Mouse (Mus musculus) intestine, embryonic 15.5 days (tissue): ENCODE results near the gene Phf24. TPM values are rescaled to one million over a fixed set of nuclear protein-coding genes. Genes with fewer than 3 reads are reported as not detected.
A peak's percentile ranks its signal among the peaks of the same experiment; 100 is the strongest.

ENCODE experiments used
- ATAC-seq: fragments of 200-750 bp; cut with Nextera tagmentation; 2 replicates; pipeline ENCODE4 v1.8.0; 2017; ENCODE audit warnings: moderate TSS enrichment, moderate library complexity
- H3K27ac ChIP-seq: fragments of 300-500 bp; sonication (generic); 2 replicates; pipeline ENCODE4 v1.5.1; 2015; ENCODE audit warnings: mild to moderate bottlenecking, inconsistent platforms
- H3K27me3 ChIP-seq: fragments of 300-500 bp; sonication (generic); replicated peaks from 2 replicates; pipeline ENCODE4 v1.6.1; 2015; ENCODE audit warnings: inconsistent platforms
- H3K36me3 ChIP-seq: fragments of 300-500 bp; sonication (generic); 2 replicates; pipeline ENCODE4 v1.6.1; 2015; ENCODE audit warnings: inconsistent platforms
- H3K4me1 ChIP-seq: fragments of 300-500 bp; sonication (generic); replicated peaks from 2 replicates; pipeline ENCODE4 v1.6.1; 2015; ENCODE audit warnings: inconsistent platforms
- H3K4me2 ChIP-seq: fragments of 300-500 bp; sonication (generic); replicated peaks from 2 replicates; pipeline ENCODE4 v1.6.1; 2015; ENCODE audit warnings: mild to moderate bottlenecking, inconsistent platforms
- H3K4me3 ChIP-seq: fragments of 300-500 bp; sonication (generic); replicated peaks from 2 replicates; pipeline ENCODE4 v1.5.1; 2015; ENCODE audit warnings: inconsistent platforms
- H3K9ac ChIP-seq: fragments of 300-500 bp; sonication (generic); 2 replicates; pipeline ENCODE4 v1.6.1; 2015; ENCODE audit warnings: inconsistent platforms
- H3K9me3 ChIP-seq: fragments of 300-500 bp; sonication (generic); 2 replicates; pipeline ENCODE4 v1.6.1; 2016; ENCODE audit warnings: inconsistent platforms
- WGBS: fragments of 180-500 bp; shearing (Covaris S2); methylation state at CpG from one replicate; pipeline ENCODE4 v1.1.7; 2015; 5-methylcytosine and 5-hydroxymethylcytosine counted together
- polyA plus RNA-seq: library from polyadenylated mRNA; unstranded; fragments of >200 nt; fragmentation: Nextera tagmentation; extraction: Ambion mirVana; gene quantifications from 2 replicates; pipeline ENCODE4 v1.2.1, GENCODE M21; 2015

Phf24 gene
- polyA plus RNA-seq, 1 experiment from 2014 or later: 1.6 TPM

GRCm38 (mm10) chr4:42888806-42889205 lies 27.7 kb upstream of the Phf24 start:
- WGBS: 91% methylated on average over 6 of the region's 6 CpGs
- ATAC-seq: no peak
- H3K9ac ChIP-seq: no peak overlapping the region
- H3K4me1 ChIP-seq: no peaks in the 10 kb centered on the region
- H3K36me3 ChIP-seq: no peaks in the 10 kb centered on the region
- H3K27ac ChIP-seq: no peak overlapping the region
- H3K4me3 ChIP-seq: no peak overlapping the region
- H3K4me2 ChIP-seq: no peak overlapping the region
- H3K9me3 ChIP-seq: no peaks in the 10 kb centered on the region
- no peaks in the 10 kb centered on the region for H3K27me3 ChIP-seq

- WGBS: 66% methylated on average over 7 of the region's 7 CpGs
- no peak for ATAC-seq
- Histone ChIP-seq H3K9me3 (no peaks in the 10 kb centered on the region), H3K4me1 (no peaks in the 10 kb centered on the region), H3K27me3 (no peaks in the 10 kb centered on the region), H3K9ac (no peak overlapping the region), H3K36me3 (no peaks in the 10 kb centered on the region), H3K4me2 (no peak overlapping the region), H3K27ac (no peak overlapping the region), H3K4me3 (no peak overlapping the region)
Measured at GRCm38 (mm10) chr4:42891176-42891575, 25.3 kb upstream of the Phf24 start.

DNA sequence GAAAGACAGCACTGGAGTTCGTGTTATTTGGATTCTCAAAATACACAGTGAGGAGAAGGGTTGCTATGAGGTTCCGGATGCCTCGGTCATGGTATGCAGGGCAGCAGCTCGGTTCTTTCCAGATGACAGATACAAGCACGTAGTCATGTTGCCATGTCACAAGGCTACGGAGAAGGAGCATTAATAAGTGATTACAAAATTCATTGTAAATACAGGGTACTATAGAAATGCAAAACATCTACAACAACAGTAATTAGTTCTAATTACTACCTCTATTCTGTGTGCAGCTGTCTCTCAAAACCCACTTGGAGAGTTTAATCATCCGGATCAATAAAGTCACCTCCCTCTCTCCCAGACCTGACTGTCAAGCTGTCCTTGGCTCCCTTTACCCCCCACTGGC lies 21.3 kb upstream of the Phf24 start:
- Histone ChIP-seq H3K4me1 (no peaks in the 10 kb centered on the region), H3K27ac (no peak overlapping the region), H3K4me2 (no peak overlapping the region), H3K9me3 (no peaks in the 10 kb centered on the region), H3K36me3 (no peaks in the 10 kb centered on the region), H3K4me3 (no peak overlapping the region), H3K27me3 (no peaks in the 10 kb centered on the region), H3K9ac (no peak overlapping the region)
- WGBS: 79% methylated on average over 7 of the region's 7 CpGs
- no peak for ATAC-seq

DNA sequence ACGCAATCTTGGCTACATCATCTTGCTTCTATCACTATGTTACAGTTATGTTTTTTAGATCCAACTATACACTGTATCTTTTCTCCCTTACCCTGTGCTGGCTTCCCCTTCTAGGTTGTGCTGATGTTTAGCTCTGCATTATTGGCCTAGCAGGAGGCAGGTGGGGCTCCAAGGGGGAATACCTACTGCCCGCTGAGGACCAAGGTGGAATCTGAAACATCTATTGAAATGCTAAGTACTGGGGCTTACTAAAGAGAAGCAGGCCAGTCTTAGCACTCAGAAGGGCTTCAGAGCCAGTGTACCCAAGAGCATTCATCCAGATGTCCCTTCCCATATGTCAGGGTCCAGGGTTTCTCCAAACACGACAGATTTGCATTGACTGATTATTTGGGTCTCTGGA lies 17.5 kb upstream of the Phf24 start:
- Histone ChIP-seq H3K27ac (no peak overlapping the region), H3K36me3 (no peaks in the 10 kb centered on the region), H3K9ac (no peak overlapping the region), H3K9me3 (no peaks in the 10 kb centered on the region), H3K27me3 (no peaks in the 10 kb centered on the region), H3K4me3 (no peak overlapping the region), H3K4me1 (no peaks in the 10 kb centered on the region), H3K4me2 (no peak overlapping the region)
- 29% methylated on average over 3 of the region's 3 CpGs for WGBS
- ATAC-seq: no peak

DNA sequence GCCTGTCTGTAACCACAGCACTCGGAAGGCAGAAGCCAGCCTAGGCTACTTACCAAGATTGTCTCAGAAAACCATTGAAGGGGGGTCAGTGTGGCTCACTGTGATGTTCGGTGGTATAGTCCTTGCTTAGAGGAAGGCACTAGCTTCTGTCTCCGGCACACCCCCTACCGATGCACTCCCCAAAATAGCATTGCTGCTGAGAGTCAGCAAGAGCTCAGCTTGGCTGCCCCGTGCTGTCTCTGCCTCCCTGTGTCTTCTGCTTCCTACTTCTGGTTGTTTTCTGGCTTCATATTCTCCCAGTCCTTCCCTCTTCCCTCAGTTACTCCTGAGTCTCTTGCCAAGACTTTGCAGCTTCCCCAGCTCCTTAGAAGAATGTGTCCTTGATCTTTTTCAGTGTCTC lies 15.6 kb upstream of the Phf24 start:
- Histone ChIP-seq H3K27me3 (no peaks in the 10 kb centered on the region), H3K9ac (no peak overlapping the region), H3K4me2 (no peak overlapping the region), H3K9me3 (no peaks in the 10 kb centered on the region), H3K4me3 (no peak overlapping the region), H3K36me3 (no peaks in the 10 kb centered on the region), H3K4me1 (no peaks in the 10 kb centered on the region), H3K27ac (no peak overlapping the region)
- no peak for ATAC-seq
- 70% methylated on average over 5 of the region's 5 CpGs for WGBS

- Histone ChIP-seq H3K4me1 (no peaks in the 10 kb centered on the region), H3K9ac (no peak overlapping the region), H3K36me3 (no peaks in the 10 kb centered on the region), H3K27ac (no peak overlapping the region), H3K27me3 (no peaks in the 10 kb centered on the region), H3K9me3 (no peaks in the 10 kb centered on the region), H3K4me2 (no peak overlapping the region), H3K4me3 (no peak overlapping the region)
- WGBS: 52% methylated on average over 9 of the region's 9 CpGs
- ATAC-seq: no peak
Measured at GRCm38 (mm10) chr4:42902174-42902573, 14.3 kb upstream of the Phf24 start.

- no peak overlapping the region for H3K4me3 ChIP-seq
- no peaks in the 10 kb centered on the region for H3K9me3 ChIP-seq
- no peaks in the 10 kb centered on the region for H3K27me3 ChIP-seq
- ATAC-seq: no peak
- no peaks in the 10 kb centered on the region for H3K36me3 ChIP-seq
- no peak overlapping the region for H3K4me2 ChIP-seq
- H3K4me1 ChIP-seq: no peaks in the 10 kb centered on the region
- H3K27ac ChIP-seq: no peak overlapping the region
- H3K9ac ChIP-seq: no peak overlapping the region
- WGBS: 88% methylated on average over 5 of the region's 5 CpGs
Measured at GRCm38 (mm10) chr4:42902730-42903129, 13.7 kb upstream of the Phf24 start.

DNA sequence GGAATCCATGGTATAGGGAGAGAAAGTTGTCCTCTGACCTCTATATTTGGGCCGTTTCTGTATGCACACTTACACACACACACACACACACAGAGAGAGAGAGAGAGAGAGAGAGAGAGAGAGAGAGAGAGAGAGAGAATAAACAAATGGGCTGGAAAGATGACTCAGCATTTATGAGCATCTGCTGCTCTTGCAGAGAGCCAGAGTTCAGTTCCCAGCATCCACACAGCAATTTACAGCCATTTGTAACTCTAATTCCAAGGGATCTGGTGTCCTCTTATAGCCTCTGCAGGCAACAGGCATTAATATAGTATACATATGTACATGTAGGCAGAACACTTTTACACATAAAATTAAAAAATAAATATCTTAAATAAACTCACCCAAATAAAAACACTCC lies 12.5 kb upstream of the Phf24 start:
- H3K27ac ChIP-seq: no peak overlapping the region
- H3K9me3 ChIP-seq: no peaks in the 10 kb centered on the region
- H3K9ac ChIP-seq: no peak overlapping the region
- WGBS: 36% methylated on average over 1 of the region's 1 CpGs
- H3K36me3 ChIP-seq: no peaks in the 10 kb centered on the region
- ATAC-seq: no peak
- no peaks in the 10 kb centered on the region for H3K4me1 ChIP-seq
- no peak overlapping the region for H3K4me2 ChIP-seq
- no peaks in the 10 kb centered on the region for H3K27me3 ChIP-seq
- no peak overlapping the region for H3K4me3 ChIP-seq

DNA sequence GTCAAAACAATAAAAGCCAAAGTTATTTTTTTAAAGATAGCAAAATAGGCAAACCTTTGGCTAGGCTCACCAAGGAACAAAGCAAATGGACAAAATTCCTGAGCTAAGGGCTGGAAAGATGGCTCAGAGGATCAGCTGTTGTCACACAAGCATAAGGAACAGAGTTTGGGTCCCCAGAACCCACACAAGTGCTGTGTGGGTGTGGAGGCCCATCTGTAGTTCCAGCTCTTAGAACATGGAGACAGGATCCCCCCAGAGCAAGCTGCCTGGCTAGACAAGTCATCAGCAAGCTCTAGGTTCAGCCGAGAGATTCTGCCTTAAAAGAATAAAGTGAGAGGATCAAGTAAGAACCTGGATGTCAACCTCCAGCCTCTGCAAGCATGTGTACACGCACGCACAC lies 11.9 kb upstream of the Phf24 start:
- Histone ChIP-seq H3K4me2 (no peak overlapping the region), H3K4me1 (no peaks in the 10 kb centered on the region), H3K27me3 (no peaks in the 10 kb centered on the region), H3K9ac (no peak overlapping the region), H3K36me3 (no peaks in the 10 kb centered on the region), H3K9me3 (no peaks in the 10 kb centered on the region), H3K27ac (no peak overlapping the region), H3K4me3 (no peak overlapping the region)
- 88% methylated on average over 3 of the region's 3 CpGs for WGBS
- no peak for ATAC-seq

DNA sequence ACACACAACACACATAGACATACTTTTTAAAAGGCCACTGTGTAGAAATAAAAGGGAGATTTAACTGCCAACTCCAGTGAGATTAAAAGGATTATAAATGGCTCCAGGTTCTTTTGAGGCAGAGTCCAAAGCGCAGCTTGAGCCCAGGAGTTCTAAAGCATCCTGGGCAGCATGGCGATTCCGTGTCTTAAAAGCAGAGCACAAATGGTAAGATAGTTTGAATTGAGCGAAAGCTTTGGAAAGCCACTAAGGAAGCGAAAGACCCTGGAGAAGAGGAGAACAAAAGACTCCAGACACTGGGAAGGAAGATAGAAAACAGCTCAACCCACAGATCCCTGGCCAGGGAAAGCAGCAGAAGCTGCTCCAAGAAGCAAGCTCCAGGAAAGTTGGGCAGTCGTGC lies 11.5 kb upstream of the Phf24 start:
- Histone ChIP-seq H3K9ac (no peak overlapping the region), H3K9me3 (no peaks in the 10 kb centered on the region), H3K36me3 (no peaks in the 10 kb centered on the region), H3K4me1 (no peaks in the 10 kb centered on the region), H3K27ac (no peak overlapping the region), H3K4me2 (no peak overlapping the region), H3K4me3 (no peak overlapping the region), H3K27me3 (no peaks in the 10 kb centered on the region)
- no peak for ATAC-seq
- WGBS: 87% methylated on average over 6 of the region's 6 CpGs

GRCm38 (mm10) chr4:42913391-42913790 lies 3.1 kb upstream of the Phf24 start:
- Histone ChIP-seq H3K4me2 (no peak overlapping the region), H3K4me1 (peaks cover 3% of the 10 kb centered on the region), H3K9me3 (no peaks in the 10 kb centered on the region), H3K36me3 (no peaks in the 10 kb centered on the region), H3K27me3 (peaks cover 37% of the 10 kb centered on the region), H3K27ac (no peak overlapping the region), H3K4me3 (no peak overlapping the region), H3K9ac (no peak overlapping the region)
- WGBS: 50% methylated on average over 10 of the region's 10 CpGs
- no peak for ATAC-seq

- 75% methylated on average over 12 of the region's 12 CpGs for WGBS
- Histone ChIP-seq H3K27me3 (peaks cover 40% of the 10 kb centered on the region), H3K9me3 (no peaks in the 10 kb centered on the region), H3K27ac (no peak overlapping the region), H3K4me3 (no peak overlapping the region), H3K36me3 (no peaks in the 10 kb centered on the region), H3K9ac (no peak overlapping the region), H3K4me2 (no peak overlapping the region), H3K4me1 (peaks cover 3% of the 10 kb centered on the region)
- ATAC-seq: no peak
Measured at GRCm38 (mm10) chr4:42915311-42915710, 1.1 kb upstream of the Phf24 start.

GRCm38 (mm10) chr4:42915966-42916365 lies 494 bp upstream of the Phf24 start:
- peaks cover 40% of the 10 kb centered on the region for H3K27me3 ChIP-seq
- 79% methylated on average over 1 of the region's 1 CpGs for WGBS
- H3K4me3 ChIP-seq: no peak overlapping the region
- H3K4me2 ChIP-seq: no peak overlapping the region
- no peak overlapping the region for H3K27ac ChIP-seq
- no peaks in the 10 kb centered on the region for H3K36me3 ChIP-seq
- ATAC-seq: no peak
- H3K9me3 ChIP-seq: no peaks in the 10 kb centered on the region
- H3K4me1 ChIP-seq: peaks cover 3% of the 10 kb centered on the region
- H3K9ac ChIP-seq: no peak overlapping the region

DNA sequence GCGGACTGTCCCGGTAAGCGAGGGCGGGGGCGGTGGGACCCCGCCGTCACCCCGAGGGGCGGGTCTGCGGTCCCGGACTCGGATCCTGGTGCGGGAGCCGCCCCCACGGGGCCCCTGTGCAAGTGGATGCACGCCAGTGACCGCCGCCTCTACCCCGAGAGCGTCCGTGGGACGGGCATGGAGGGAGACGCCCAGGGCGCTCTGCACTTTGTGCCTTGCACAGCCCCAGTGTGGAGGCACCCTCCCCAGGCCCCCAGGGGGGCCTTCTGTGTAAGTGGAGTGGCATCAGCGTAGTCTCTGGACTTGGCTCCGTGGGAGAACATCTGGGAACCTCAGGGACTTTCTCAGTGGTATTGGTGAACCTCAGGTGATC lies 928 bp downstream of the Phf24 start:
- Histone ChIP-seq H3K27me3 (peaks cover 44% of the 10 kb centered on the region), H3K9ac (peak overlapping the region; percentile 43), H3K9me3 (no peaks in the 10 kb centered on the region), H3K4me3 (peak overlapping the region; percentile 63), H3K36me3 (no peaks in the 10 kb centered on the region), H3K27ac (no peak overlapping the region), H3K4me1 (peaks cover 3% of the 10 kb centered on the region), H3K4me2 (peak overlapping the region; percentile 78)
- WGBS: 4% methylated on average over 26 of the region's 26 CpGs
- peak; percentile 71 for ATAC-seq
